Comparison of ENCODE assay signal across 8 mouse cellular contexts in the genomic region with DNA sequence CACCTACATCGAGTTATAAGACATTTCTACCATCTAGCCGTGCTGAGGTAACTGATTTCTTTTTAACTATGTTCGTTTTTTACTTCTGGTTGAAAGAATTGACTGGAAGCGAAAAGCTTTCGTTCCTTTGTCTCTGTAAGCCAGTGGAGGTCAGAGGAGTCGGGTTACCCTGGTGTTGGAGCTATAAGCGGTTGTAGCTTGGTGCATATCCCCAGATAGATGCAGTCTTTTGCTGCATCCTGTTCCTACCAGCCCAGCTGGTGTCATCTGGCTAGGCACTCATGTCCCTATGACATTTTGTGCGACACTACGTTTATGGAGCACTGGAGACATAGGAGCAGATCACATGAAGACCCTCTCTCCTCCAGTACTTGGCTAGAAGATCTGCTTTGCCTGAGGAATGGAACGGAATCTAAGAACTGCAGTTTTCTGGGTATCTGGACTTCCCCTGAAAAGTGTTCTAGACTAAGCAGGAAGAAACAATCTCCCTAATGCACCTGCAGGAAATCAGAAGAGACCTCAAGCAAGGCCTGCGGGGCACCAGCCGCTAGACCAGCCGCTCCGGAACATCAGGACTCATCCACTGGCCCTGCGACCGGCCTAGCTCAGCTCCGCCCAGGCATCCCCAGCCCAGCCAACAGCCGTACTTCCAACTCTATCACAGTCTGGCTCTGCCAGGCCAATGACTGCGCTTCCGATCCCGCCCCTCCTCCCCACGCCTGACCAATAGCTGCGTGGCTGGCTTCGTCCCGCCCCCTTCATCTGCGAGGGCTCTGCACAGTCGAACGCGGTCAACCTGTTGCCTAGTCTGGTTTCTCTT. TPM values are rescaled to one million over a fixed set of nuclear protein-coding genes. Genes with fewer than 3 reads are reported as not detected.
DNase-seq lines count a peak whose midpoint lies in the region; ATAC-seq and TF ChIP-seq lines count a peak whose summit lies in the region.

Mavs (plus strand) TSS at position 757 of the 820 bp plus-strand sequence.

- peaks cover 20% of the 10 kb centered on the region for H3K4me1 ChIP-seq in hindbrain, embryonic 13.5 days (replicated peaks)

- peak; percentile 81 for DNase-seq in Patski (ENCODE audit: low read depth, low spot score)
- DNase-seq in cerebellum, postnatal 14 days: peak; percentile 95 to 96
- peak; percentile 88 for DNase-seq in frontal cortex, postnatal 14 days (ENCODE audit: low spot score in 2 of 2)
- DNase-seq in layer of hippocampus, postnatal 25 days (ENCODE audit: extremely low spot score in 1 of 2, low spot score in 1 of 2): peak; percentile 69 to 75
- peak; percentile 97 for DNase-seq in lung, postnatal 25 days (ENCODE audit: low spot score)
- DNase-seq in retina, embryonic 14.5 days (ENCODE audit: low spot score): peak; percentile 97
- peak; percentile 96 for DNase-seq in thymus, postnatal 4 days

- H3K9me3 ChIP-seq in hindbrain, embryonic 13.5 days: no peaks in the 10 kb centered on the region

- H3K27ac ChIP-seq in hindbrain, embryonic 13.5 days: no peak within 1 kb of the TSS

- peak within 1 kb of the TSS; percentile 48 for H3K4me3 ChIP-seq in hindbrain, embryonic 13.5 days

- peak within 1 kb of the TSS; percentile 74 for H3K9ac ChIP-seq in hindbrain, embryonic 13.5 days

- CTCF ChIA-PET in Patski (lab: Charles Lee): interaction anchor here (1.7 to 2.9 kb wide), 2 partner anchors 11 to 20 kb away, joined by 4 to 10 read pairs; no protein-coding TSS in a partner anchor

- POLR2A ChIA-PET in Patski (lab: Charles Lee): interaction anchor here (1.1 to 1.4 kb wide), 2 partner anchors 24 to 54 kb away, joined by 3 read pairs; partner anchors contain the start of gene Cenpb

- H3K4me2 ChIP-seq in hindbrain, embryonic 13.5 days: peak within 1 kb of the TSS; percentile 75

- TF ChIP-seq CTCF in Patski (IDR thresholded peaks at IDR 0.05): no peak

- H3K27me3 ChIP-seq in Patski: no peaks in the 10 kb centered on the region
- no peaks in the 10 kb centered on the region for H3K27me3 ChIP-seq in hindbrain, embryonic 13.5 days

- H3K36me3 ChIP-seq in hindbrain, embryonic 13.5 days: no peaks in the 10 kb centered on the region

- in situ Hi-C loops in Patski (cut with MboI; ENCODE audit: low pct_unique_long_range_greater_than_20kb): no loop called here

- ATAC-seq in Patski: peak; percentile 100
- ATAC-seq in hindbrain, embryonic 13.5 days (ENCODE audit: low FRiP score): peak; percentile 100

- WGBS in hindbrain, embryonic 13.5 days: 9% methylated on average over 29 of the region's 29 CpGs

RNA-seq across cellular contexts. Expression of gene Mavs, which starts in this region (rescaled TPM):
- polyA plus RNA-seq in Patski (2021): 54.5 TPM
- 6.7 and 6.9 TPM in 2 replicates for polyA plus RNA-seq in hindbrain, embryonic 13.5 days (2015; fragmentation: Nextera tagmentation; extraction: Ambion mirVana)
- 1 to 10 TPM; 6.8 to 7.8 TPM for total RNA-seq in layer of hippocampus, postnatal 25 days (2021)
